Mouse (Mus musculus) small intestine, adult 2 months (tissue): ENCODE results near the gene 2210408I21Rik.

Experiments used
- CTCF ChIP-seq: fragments of 200-500 bp; IDR thresholded peaks from 2 replicates; pipeline ENCODE4 v1.5.1; 2012; ENCODE audit warnings: low read depth, mild to moderate bottlenecking, control low read depth, inconsistent platforms, low read length, moderate library complexity, mixed read lengths; ENCODE audit not compliant: insufficient replicate concordance, insufficient read length; ENCODE audit errors: extremely low read depth
- POLR2A ChIP-seq: fragments of 200-500 bp; IDR thresholded peaks from 2 replicates; pipeline ENCODE4 v1.6.1; 2012; ENCODE audit warnings: low read depth, mild to moderate bottlenecking, control low read depth, inconsistent platforms, low read length, moderate library complexity

- TF ChIP-seq CTCF (no peak), POLR2A (no peak)
Observed at GRCm38 (mm10) chr13:77177931-77178330, 42.6 kb downstream of the 2210408I21Rik start.
